Mouse (Mus musculus) lung, postnatal 36 days (tissue): ENCODE data around the gene Ncor2.
A peak's percentile ranks its signal among the peaks of the same experiment; 100 is the strongest.

Source experiments
- DNase-seq: peaks from one replicate; pipeline ENCODE4 v3.0.0; 2022; ENCODE audit warnings: mixed read lengths

Ncor2 gene

DNA sequence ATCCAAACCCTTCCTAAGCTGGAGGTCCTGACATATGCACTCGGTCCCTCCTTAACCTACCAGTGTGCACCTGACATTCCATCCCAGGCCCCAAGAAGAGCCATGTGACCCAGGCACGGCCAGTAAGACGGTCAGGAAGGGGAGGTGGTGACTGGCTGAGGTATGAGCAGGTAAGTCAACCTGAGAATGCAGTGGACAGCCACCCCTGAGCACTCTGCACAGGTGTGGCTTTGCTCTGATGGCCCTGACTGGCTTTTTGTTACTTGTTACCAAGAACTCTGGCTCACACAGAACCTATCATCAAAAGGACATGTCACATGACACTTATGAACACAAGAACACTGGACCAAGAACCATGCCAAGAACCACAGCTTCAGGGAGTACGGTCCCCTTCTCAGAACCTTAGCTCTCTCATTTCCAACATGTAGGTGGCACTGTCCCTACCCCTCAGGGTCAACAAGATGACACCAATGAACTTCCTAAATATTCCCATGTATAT lies 53.0 kb downstream of the Ncor2 start:
- DNase-seq: no peak

DNA sequence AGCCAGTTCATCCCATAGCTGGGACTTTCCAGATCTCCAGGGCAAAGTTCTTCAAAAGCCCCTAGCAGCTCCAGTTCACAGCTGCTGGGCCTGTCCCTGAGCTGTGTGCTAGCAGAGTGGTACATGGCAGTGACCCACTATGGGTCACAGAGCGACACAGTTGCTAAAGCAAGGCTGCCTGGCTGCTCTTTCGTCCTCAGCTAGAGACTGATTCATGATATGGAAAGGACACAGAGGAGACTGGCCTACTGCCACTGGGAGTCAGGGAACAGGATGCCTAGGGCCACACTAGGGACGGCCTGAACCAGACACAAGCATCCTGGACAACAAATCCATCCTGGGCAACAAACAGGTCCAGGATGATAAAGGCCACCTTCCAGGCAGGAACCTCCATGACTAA lies 53.8 kb downstream of the Ncor2 start:
- DNase-seq: no peak

DNA sequence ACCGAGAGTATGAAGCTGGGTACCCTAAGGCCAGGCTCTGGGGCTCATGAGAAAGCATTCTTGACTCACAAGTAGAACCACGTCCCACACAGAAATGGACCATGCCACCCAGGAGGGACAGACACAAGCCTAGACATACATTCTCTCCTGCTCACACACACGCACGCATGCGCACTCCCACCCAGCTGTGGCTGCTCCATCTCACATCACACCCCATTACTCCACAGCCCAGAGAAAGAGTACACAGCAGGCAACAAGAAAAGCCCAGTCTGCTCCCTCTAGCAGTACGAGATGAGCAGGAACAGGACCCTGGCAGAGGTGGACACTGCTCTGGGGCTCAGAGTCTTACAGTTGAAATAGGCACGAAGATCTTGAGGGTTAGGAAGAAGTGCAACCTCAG lies 55.0 kb downstream of the Ncor2 start:
- DNase-seq: peak; percentile 52

DNA sequence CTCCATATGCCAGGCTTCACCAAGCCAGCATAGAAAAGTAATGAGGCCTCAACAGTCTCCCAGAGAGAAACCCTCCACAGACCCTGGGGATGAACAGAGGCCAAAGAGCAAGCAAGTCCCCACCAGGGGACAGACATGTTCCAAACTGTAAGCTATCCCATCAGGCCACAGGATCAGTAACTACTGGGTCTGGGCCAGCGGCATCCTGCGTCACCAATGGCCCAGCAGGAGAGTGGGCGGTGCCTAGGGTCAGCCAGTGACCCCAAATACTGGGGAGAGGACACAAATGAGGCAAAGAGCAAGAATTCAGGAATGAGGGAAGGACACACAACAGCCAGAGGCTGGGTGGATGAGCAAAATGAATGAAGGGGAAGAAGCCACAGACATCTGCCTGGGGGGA lies 55.8 kb downstream of the Ncor2 start:
- peak; percentile 76 for DNase-seq

DNA sequence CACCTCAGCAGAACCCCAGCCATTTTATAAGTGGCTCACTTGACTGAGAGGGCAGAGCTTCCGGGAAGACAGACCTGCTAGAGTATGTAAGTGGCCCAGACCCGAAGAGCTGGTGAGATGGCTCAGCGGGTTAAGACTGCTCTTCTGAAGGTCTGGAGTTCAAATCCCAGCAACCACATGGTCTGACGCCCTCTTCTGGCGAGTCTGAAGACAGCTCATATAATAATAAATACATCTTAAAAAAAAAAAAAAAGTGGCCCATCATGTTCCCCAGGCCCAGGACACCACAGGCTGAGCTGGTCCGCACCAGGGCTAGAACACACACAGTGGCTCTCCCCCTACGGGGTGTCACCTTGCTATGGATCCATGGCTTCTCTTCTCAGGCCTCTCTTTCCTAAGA lies 56.5 kb downstream of the Ncor2 start:
- DNase-seq: no peak

DNA sequence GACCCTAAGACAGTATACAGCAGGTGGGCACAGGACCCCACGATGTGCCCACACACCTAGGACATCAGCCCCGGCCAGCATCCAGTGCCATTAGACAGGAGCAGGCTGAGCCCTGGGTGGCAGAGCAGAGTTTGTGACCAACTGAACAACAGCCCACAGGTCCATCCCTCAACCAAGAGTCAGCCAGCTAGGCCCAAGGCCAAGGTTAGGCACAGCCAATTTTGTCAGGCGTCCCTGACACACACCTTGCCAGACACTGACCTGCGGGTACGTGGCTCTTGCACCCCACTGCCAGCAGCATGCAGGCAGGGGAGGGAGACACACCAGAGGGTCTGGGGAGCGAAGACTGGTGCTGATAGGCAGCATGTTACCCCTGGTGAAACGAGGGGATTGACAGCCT lies 57.0 kb downstream of the Ncor2 start:
- DNase-seq: no peak

DNA sequence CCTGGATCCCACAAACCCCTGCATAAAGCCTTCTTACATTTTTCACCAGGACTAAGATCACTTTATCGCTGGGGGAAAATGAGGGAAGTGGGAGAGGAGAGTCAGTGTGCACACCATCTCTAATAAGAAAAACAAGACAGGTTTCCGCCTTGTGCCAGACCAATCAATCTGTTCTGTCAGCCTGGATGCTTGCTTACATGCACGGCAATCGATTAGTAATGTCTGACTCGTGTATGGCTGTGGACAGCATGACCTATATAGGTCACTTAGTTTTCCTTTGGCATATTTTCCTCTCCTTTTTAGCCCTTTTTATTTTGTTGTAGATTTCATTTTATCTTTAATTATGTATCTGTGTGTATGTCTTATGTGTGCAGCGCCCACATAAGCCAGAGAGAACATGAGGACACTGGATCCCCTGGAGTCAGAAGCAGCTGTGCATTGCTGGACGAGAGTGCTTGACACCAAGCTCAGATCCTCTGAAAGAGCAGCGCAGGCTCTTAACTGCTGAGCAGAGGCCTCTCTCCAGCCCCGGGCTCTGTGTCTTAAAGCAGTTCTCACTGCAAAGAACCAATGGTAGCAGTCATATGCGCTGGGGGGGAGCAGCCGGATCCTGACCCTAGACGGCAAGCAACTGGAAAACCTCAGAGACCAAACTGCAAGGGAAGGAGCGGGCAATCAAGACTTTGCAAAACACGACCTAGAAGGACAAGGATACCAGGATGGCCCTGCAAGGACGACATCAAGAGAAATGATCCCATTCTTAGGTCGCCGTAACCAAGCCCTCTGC lies 58.3 kb downstream of the Ncor2 start:
- no peak for DNase-seq

DNA sequence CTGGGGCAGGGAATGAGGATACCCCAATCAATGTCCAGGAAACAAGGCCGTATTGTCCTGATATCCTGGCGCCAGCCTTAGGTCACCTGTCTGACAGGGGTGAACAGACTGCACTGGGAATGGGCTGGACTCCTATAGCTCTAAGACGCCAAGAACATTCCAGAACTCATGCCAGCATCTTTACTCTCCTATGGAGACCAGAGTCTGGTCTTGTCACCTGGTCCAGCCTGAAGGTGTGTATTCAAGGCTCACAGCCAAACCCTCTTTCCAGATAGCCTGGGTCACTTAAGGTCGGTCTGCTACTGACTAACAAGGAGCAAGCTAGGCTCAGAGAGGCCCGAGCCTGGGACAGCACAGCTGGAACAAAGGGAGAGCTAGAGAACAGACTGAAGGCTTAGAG lies 61.8 kb downstream of the Ncor2 start:
- DNase-seq: peak; percentile 68

DNA sequence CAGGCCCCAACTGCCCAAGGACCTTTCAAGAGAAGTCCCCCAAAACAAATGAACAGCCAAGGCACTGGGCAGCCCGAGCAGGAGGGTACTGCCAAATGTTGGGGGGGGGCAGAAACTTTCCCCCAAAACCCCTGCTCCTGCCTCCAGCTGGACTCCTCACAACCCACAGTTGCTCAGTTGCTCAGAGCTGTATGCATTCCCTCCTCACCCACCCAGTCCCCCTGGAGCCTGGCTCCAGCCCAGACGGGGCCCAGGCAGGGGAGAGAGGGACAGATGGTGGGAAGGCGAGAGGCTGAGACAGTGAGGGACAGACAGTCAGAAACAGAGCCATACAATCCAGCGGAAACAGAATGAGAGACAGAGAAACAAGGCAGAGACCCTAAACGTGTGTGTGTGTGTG lies 66.0 kb downstream of the Ncor2 start:
- no peak for DNase-seq

DNA sequence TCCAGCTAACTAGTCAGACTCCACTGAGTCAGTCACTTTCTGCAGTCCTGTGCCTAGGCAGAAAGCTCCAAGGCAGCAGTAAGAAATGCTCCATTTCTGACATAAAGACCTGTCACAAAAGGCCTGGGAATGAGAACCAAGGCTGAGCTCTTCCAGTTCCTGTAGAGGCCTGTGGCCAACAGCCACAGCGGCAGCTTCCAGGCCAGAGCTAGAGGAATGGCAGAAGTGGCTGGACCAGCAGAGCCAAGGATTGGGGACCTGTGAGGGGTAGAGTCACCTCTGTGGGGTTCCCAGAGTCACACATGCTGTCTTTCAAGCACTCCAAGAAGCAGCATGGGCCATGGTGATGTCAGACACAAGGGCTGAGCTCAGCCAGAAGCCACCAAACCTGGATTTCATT lies 66.4 kb downstream of the Ncor2 start:
- no peak for DNase-seq

DNA sequence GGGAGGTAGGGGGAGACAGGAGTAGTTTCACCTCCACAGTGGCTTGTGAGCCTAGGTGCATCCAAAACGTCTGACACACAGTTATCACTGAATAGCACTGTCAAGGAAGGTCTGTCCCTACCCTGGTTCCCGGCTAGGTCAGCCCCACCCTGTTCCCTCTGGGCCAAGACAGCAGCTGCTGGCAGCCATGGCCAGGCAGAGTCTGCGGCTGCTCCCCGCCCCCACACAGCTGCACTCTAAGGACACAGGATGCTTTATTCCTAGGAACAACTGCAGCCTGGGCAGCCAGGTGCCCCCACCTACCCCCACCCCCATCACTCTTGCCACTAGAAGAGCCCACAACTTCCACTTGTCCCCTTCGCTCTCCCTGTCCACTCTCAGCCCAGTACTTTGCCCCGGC lies 67.9 kb downstream of the Ncor2 start:
- DNase-seq: peak; percentile 71

DNA sequence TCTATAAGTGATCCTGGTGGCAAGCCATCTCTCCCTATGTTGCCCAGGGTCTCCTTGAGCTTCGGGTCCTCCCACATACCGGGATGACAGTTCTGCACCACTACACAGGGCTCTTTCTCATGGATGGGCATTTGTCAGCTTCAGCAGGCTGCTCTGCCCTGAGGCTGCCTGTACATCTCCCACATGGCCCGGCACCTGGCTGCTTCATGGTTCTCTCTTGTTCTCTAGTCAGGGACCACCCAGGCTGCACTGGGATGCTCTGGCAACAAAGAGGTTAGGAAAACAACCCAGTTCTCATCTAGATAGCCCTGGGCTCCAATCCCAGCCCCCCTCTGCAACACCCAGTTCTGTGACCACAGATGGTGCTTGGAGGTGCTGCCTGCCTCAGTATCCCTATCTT lies 68.3 kb downstream of the Ncor2 start:
- no peak for DNase-seq

DNA sequence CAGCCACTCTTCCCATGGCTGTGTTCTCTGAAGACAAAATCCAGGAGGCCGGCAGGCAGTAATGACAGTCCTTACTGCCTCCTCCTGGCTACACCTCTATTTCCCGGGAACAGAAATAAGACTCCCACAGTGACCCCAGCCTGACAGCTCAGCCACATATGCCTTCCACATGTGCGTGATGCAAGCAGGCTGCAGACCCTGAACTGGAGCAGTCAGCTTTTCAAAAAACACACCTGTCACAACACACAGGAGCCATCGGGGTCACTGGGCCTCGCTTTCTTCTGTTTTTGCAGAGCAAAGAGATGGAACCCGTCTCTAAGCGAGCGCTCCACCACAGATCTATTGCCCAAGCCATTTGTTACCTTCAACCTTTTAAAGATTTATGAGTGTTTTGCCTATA lies 68.8 kb downstream of the Ncor2 start:
- DNase-seq: no peak

DNA sequence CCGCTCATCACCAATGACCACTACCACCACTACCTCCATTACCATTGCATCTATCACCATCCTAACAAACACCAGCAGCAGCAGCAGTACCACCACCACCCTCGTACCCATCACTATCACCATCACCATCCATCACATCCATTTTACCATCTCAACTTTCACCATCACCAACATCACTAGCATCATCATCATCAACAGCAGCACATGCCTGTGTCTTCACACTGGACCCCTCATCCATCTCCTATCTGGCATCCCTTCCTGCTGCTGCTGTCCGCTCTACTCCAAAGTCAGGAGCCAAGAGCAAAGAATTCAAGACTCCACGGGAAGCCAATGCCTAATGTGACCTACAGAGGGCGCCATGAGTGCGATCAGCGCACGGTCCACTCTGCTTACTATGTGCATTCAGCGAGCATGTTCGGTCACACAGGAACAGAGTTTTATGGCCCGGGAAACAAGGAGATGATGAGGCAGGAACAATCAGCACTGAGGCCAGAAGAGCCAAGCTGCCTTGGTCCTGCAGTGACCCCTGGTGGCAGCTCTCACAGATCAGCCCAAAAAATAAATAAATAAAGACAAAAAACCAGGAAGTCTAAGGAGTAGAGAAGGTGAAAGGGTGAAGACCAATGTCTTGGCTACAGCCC lies 71.9 kb downstream of the Ncor2 start:
- peak; percentile 83 for DNase-seq

DNA sequence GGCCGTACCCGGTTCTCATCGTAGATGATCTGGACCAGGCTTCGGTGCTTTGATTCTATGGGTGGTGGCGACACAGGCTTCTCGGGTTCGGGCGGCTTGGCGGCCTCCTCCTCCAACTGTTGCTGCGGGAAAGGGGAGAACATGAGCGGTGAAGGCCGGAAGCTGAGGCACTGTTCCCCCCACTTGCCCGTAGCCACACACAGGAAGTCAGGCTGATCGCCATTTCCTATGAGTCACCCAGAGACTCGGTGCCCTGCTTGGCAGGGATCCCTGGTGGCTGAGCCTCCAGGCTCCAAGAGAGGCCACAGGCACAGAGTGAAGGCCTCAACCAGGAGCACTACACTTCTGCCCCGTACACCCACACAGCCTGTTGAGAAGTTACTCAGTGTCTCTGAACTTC lies 72.8 kb downstream of the Ncor2 start:
- peak; percentile 83 for DNase-seq

DNA sequence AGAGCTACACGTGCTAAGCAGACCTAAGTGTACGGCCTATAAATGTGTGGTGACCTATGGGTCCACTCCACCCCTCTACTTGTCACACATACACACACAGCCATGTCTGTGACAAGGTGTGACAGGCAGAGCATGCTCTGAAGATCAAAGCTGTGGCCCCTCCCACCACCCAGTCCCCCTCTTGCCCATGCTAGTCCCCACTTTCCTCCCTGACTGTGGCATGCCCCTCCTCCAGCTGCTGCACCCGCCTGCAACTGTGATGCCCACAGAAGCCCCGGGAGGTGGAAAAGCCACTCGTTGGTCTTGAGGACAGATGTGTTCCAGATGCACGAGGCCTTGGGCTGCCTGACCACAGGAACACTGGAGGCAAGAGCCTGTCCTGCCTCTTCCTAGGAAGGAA lies 74.2 kb downstream of the Ncor2 start:
- DNase-seq: no peak

DNA sequence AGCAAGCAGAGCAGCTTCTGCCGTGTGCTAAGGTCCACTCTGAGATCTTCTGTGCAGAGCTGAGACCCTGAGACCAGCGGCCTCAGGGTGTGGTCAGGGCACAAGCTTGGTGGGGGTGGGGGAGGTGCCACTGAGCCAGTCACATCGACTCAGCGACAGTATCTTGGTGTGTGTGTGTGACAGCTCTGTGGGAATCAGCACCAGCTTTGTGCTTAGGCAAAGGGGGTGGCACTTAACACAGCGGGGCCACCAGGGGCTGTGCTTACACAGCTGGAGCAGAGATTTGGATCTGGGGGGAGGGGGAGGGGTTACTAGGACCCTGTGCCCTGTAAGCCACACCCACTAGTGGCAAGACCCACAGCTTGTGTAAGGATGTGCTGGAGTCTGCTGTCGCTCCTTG lies 75.6 kb downstream of the Ncor2 start:
- DNase-seq: no peak

DNA sequence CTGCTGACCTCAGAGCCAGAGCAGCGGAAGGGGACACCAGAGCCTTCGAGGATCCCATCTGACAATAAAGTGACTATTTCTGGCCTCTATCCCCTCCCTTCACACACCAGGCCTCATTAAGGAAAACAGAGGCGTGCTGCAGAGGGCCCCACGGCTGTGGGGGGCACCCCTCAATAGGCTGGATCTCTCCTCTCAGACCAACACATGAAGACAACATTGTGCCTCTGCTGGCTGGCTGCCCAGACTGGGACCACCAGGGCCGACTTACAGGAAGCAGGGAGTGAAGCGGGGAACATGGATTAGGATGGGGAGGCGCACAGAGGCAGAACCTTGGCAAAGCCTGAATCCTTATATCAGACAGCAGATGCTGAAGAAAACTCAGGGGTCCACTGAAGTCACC lies 76.1 kb downstream of the Ncor2 start:
- no peak for DNase-seq

DNA sequence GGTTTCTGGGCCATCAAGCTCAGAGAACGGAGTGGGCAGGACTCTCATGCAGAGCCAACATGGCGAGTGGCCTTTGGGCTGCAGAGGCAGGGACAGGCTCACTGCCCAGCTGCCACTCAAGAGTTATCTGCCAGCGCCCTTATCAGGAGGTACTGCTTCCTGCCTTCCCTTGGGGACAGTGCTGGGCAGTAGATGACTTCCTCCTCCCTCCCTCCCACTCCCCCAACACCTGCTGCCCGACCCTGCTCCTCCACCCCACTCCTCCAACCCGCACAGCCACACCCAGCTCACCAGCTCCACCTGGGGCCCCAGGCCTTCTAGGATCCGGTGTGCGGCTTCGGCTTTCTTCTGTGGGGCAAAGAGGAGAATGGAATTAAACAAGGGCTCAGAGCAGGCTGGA lies 76.7 kb downstream of the Ncor2 start:
- peak; percentile 38 for DNase-seq

DNA sequence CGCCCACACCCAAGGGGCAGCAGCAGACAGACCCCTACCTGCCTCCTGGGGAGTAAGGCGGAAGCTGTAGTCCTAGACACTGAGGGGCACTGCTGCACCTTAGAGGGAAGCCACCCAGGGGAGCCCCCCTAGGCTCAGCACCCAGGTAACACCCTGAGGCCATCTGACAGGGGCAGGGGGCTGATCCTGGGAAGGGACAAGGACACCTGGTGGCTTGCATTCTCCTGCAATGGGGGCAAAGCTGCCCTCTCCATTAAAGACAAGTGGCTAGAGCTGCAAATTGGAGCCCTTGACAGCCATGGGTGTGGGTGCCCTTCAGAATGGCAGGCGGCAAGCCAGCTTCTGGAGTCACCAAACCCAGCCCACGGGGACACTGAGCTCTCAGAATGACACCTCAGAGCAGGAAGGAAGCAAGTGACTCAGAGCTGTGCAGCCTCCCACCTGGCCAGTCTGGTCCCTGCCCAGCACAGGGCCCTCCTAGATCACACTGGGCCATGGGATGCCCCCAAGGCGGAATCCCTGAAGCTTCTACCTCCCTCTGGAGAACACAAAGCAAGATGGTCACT lies 79.2 kb downstream of the Ncor2 start:
- DNase-seq: no peak

DNA sequence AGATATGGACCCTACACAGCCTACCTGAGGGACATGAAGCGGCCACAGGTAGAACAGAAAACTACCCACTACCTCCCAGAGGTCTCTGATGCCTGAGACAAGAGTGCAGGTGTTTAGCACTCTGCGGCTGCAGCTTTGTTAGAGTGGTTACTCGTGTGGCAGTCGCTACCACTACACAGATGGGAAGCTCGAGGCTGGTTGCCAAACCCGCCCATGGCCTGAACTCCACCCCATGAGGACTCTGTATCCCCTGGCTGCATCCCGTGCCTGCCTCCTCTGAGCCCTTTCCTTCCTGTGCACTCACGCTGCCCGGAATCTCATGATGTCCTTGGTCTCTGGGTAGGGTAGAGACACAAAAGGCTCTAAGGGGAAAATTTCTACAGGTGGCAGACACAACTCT lies 80.3 kb downstream of the Ncor2 start:
- DNase-seq: no peak

DNA sequence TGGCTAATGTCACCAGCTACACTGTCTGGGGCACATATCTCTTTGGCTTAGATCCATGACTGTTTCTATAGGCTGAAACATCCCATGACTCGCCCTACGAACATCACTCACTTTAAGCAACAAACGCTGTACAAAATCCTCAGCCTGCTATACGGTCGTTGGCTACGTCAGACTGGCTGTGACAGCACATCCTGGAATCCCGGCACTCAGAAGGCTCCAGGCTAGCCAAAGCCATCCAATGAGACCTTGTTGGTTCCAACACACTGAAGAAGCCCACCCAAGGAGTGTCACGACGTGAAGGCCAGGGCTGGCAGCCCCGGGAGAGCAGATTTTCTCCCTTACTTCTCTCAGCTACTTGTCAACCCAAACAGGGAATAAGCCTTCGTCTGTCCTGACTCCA lies 82.7 kb downstream of the Ncor2 start:
- no peak for DNase-seq

DNA sequence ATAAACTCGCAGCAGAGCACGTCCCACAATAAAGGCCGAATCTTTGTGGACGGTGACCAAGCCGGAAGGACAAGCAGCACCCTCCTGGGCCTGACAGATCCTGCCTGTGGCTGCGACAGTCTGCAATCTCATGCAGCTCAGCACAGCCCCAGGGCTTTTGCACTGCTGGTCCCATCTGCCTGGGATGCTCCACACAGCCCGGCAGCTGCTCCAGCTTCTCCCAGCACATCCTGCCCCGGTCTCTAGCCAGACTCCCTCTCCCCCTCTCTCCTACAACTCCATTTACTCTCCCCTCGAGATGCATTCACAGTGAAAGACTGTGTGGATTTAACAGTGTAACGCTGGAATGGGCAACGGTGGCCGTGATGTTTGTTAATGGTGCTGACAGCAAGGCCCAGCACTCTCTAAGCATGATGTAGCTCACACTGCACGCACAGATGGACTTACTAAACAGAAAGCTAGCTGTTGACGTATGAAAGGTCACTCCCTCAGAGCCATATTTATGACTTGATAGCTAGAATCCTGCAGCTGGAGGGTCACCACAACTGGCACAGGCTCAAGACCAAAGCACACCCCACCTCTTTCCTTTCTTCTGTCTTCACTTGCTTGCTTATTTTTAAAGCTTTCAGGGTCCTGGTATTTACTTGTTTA lies 83.4 kb downstream of the Ncor2 start:
- DNase-seq: no peak

DNA sequence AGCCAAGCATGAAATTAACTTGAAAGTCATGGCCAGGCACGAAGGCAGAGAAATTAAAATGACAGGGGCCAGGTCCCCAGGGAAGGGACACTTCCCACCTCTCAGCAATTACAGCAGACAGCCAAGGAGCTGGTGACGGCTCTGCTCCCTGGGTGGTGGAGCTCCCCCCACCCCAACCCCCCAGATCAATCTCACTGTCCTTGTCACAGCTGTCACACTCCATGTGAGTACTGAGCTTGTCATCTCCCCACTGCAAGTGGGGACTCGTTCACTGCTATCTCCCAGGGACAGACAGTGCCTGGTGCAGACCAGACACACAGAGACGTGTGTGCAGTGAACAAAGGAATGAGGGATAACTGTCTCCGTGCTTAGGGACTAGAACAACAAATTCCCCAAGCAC lies 85.2 kb downstream of the Ncor2 start:
- no peak for DNase-seq
